Mouse (Mus musculus) heart, postnatal 0 days (tissue): ENCODE results near the gene Ift43. TPM values are rescaled to one million over a fixed set of nuclear protein-coding genes. Genes with fewer than 3 reads are reported as not detected.

Experiments used
- ATAC-seq: fragments of 200-750 bp; cut with Nextera tagmentation; 2 replicates; pipeline ENCODE4 v1.8.0; 2017; ENCODE audit warnings: low read depth, moderate number of reproducible peaks, moderate library complexity; ENCODE audit not compliant: insufficient read depth
- DNase-seq: peaks from one replicate; pipeline ENCODE4 v3.0.0-alpha.2; 2016; ENCODE audit warnings: low spot score
- H3K27ac ChIP-seq: fragments of 300-500 bp; sonication (generic); 2 replicates; pipeline ENCODE4 v1.5.1; 2014; ENCODE audit warnings: low read depth, mild to moderate bottlenecking
- H3K27me3 ChIP-seq: fragments of 300-500 bp; sonication (generic); 2 replicates; pipeline ENCODE4 v1.6.1; 2014; ENCODE audit warnings: low read length, mixed read lengths; ENCODE audit not compliant: control insufficient read depth, insufficient read depth
- H3K36me3 ChIP-seq: fragments of 300-500 bp; sonication (generic); replicated peaks from 2 replicates; pipeline ENCODE4 v1.6.1; 2014; ENCODE audit warnings: low read length, mixed read lengths; ENCODE audit not compliant: control insufficient read depth, insufficient read depth
- H3K4me1 ChIP-seq: fragments of 300-500 bp; sonication (generic); 2 replicates; pipeline ENCODE4 v1.6.1; 2014; ENCODE audit warnings: antibody characterized with exemption; ENCODE audit not compliant: control insufficient read depth, insufficient read depth
- H3K4me2 ChIP-seq: fragments of 300-500 bp; sonication (generic); 2 replicates; pipeline ENCODE4 v1.6.1; 2014; ENCODE audit warnings: low read depth, mild to moderate bottlenecking, low read length, moderate library complexity
- H3K4me3 ChIP-seq: fragments of 300-500 bp; sonication (generic); 2 replicates; pipeline ENCODE4 v1.5.1; 2014; ENCODE audit warnings: low read depth, low read length
- H3K9ac ChIP-seq: fragments of 300-500 bp; sonication (generic); replicated peaks from 2 replicates; pipeline ENCODE4 v1.6.1; 2014; ENCODE audit warnings: low read depth, low read length, mixed read lengths
- H3K9me3 ChIP-seq: fragments of 300-500 bp; sonication (generic); replicated peaks from 2 replicates; pipeline ENCODE4 v1.6.1; 2016; ENCODE audit warnings: low read length; ENCODE audit not compliant: control insufficient read depth
- CTCF ChIP-seq: IDR thresholded peaks from 2 replicates; pipeline ENCODE4 v1.5.1; 2016; ENCODE audit warnings: antibody characterized with exemption, control low read depth, low read depth
- EP300 ChIP-seq: IDR thresholded peaks from 2 replicates; pipeline ENCODE4 v1.6.1; 2016; ENCODE audit warnings: antibody characterized with exemption, low read depth
- WGBS: fragments of 180-500 bp; shearing (Covaris S2); extraction: QIAGEN DNeasy Blood & Tissue Kit; methylation state at CpG from one replicate; pipeline ENCODE4 v1.1.7; 2014; 5-methylcytosine and 5-hydroxymethylcytosine counted together
- polyA plus RNA-seq: library from polyadenylated mRNA; unstranded; fragments of >200 nt; fragmentation: Nextera tagmentation; extraction: Ambion mirVana; gene quantifications from 2 replicates; pipeline ENCODE4 v1.2.1, GENCODE M21; 2015
- total RNA-seq: library from RNA; depleted of rRNA; stranded (reverse); fragments of >200 nt; gene quantifications from 2 replicates; pipeline ENCODE4 v1.2.3, GENCODE M21; 2014; ENCODE audit warnings: low replicate concordance

Gene Ift43
- total and polyA plus RNA-seq, 2 experiments from 2014 or later: 10.8 to 102 TPM

DNA sequence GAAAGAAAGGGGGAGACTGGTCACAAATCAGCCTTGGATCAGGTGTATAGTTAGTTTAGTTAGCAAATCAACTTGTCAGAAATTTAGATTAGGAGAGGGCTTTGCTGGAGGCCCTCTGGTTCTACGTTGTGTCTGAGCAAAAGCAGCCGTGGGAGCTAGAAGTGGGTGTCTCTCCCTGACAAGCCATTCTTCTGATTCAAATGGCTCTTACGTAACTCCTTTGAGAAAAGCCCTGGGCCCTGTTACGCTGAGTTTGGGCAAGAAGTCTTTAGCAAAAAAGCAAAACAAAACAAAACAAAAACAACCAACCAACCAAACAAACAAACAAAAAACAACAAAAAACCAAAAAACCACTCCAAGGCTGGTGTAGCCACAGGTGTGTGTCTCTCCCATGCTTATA lies 8.4 kb downstream of the Ift43 start:
- H3K36me3 ChIP-seq: peaks cover 11% of the 10 kb centered on the region; the same call in 1 of the 2 replicates
- H3K4me2 ChIP-seq: no peak overlapping the region
- no peaks in the 10 kb centered on the region for H3K27me3 ChIP-seq
- no peak overlapping the region for H3K4me3 ChIP-seq
- H3K4me1 ChIP-seq: peaks cover 26% of the 10 kb centered on the region
- ATAC-seq (no peak), DNase-seq (no peak)
- H3K9me3 ChIP-seq: no peaks in the 10 kb centered on the region
- peak overlapping the region; percentile 46; the same call in 1 of the 2 replicates for H3K9ac ChIP-seq
- no peak for TF ChIP-seq EP300
- no peak for TF ChIP-seq CTCF
- H3K27ac ChIP-seq: peak overlapping the region; percentile 72
- 69% methylated on average over 4 of the region's 4 CpGs for WGBS

- H3K27me3 ChIP-seq: no peaks in the 10 kb centered on the region
- DNase-seq (peak; percentile 81), ATAC-seq (peak; percentile 81)
- TF ChIP-seq CTCF (no peak), EP300 (no peak)
- no peak overlapping the region for H3K9ac ChIP-seq
- no peaks in the 10 kb centered on the region for H3K9me3 ChIP-seq
- H3K36me3 ChIP-seq: peaks cover 11% of the 10 kb centered on the region; the same call in 1 of the 2 replicates
- peak overlapping the region; percentile 72 for H3K27ac ChIP-seq
- peak overlapping the region; percentile 35 for H3K4me2 ChIP-seq
- H3K4me1 ChIP-seq: peaks cover 20% of the 10 kb centered on the region
- H3K4me3 ChIP-seq: no peak overlapping the region
- WGBS: 24% methylated on average over 18 of the region's 18 CpGs
These were observed 9.3 kb downstream of the Ift43 start for GRCm38 (mm10) chr12:86091601-86092132.

- H3K4me3 ChIP-seq: no peak overlapping the region
- no peaks in the 10 kb centered on the region for H3K9me3 ChIP-seq
- H3K36me3 ChIP-seq: peaks cover 9% of the 10 kb centered on the region; the same call in 1 of the 2 replicates
- no peak overlapping the region for H3K4me2 ChIP-seq
- TF ChIP-seq EP300: no peak
- no peak for TF ChIP-seq CTCF
- ATAC-seq (no peak), DNase-seq (no peak)
- WGBS: 84% methylated on average over 4 of the region's 4 CpGs
- peaks cover 18% of the 10 kb centered on the region for H3K4me1 ChIP-seq
- H3K9ac ChIP-seq: no peak overlapping the region
- H3K27me3 ChIP-seq: no peaks in the 10 kb centered on the region
- no peak overlapping the region for H3K27ac ChIP-seq
These were observed 11.7 kb downstream of the Ift43 start for GRCm38 (mm10) chr12:86094075-86094474.

DNA sequence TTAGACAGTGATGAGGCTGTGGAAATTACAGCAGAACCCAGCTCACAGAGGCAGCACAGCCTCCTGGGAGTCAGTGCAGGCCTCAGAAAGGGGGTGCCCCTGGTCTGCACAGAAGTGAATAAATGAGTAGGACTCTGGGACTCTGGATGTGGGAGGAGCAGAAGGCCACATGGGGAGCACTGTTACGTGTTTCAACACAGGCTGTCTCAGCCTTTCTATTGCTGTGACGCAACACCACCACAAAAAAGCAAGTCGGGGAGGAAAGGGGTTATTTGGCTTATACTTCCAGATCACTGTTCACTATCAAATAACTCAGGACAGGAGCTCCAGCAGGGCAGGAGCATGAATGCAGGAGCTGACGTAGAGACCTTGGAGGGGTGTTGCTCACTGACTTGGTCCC lies 13.5 kb downstream of the Ift43 start:
- H3K4me1 ChIP-seq: peaks cover 24% of the 10 kb centered on the region
- H3K9me3 ChIP-seq: no peaks in the 10 kb centered on the region
- no peaks in the 10 kb centered on the region for H3K27me3 ChIP-seq
- H3K4me3 ChIP-seq: no peak overlapping the region
- H3K4me2 ChIP-seq: no peak overlapping the region
- no peak for DNase-seq
- no peak overlapping the region for H3K27ac ChIP-seq
- TF ChIP-seq EP300: no peak
- TF ChIP-seq CTCF: no peak
- H3K9ac ChIP-seq: no peak overlapping the region
- ATAC-seq: no peak
- 92% methylated on average over 4 of the region's 4 CpGs for WGBS
- no peaks in the 10 kb centered on the region for H3K36me3 ChIP-seq

DNA sequence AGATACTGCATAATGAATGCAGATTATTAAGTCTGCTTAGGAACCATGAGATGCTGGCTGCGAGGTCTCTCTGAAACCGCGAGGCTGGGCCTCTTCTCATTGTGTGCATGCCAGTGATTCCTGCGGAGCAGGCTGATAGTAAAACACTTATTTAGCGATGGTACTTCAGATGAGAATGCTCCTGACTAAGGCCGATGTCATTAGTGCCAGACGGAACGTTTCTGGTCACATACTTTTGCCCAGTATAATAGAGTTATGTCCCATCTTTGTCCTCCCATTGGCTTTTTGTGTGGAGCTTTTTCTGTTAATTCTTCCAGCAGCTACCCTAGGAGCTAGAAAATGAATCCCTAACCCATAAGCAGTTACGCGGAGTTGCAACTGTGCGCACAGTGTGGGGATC lies 15.4 kb downstream of the Ift43 start:
- H3K9ac ChIP-seq: no peak overlapping the region
- DNase-seq (no peak), ATAC-seq (no peak)
- H3K27me3 ChIP-seq: no peaks in the 10 kb centered on the region
- no peak for TF ChIP-seq EP300
- TF ChIP-seq CTCF: no peak
- 44% methylated on average over 11 of the region's 11 CpGs for WGBS
- H3K9me3 ChIP-seq: no peaks in the 10 kb centered on the region
- peaks cover 29% of the 10 kb centered on the region for H3K4me1 ChIP-seq
- no peaks in the 10 kb centered on the region for H3K36me3 ChIP-seq
- H3K4me2 ChIP-seq: no peak overlapping the region
- H3K4me3 ChIP-seq: no peak overlapping the region
- H3K27ac ChIP-seq: peak overlapping the region; percentile 54

- no peaks in the 10 kb centered on the region for H3K27me3 ChIP-seq
- DNase-seq (no peak), ATAC-seq (no peak)
- no peak overlapping the region for H3K4me2 ChIP-seq
- no peak overlapping the region for H3K4me3 ChIP-seq
- no peak overlapping the region for H3K9ac ChIP-seq
- H3K9me3 ChIP-seq: no peaks in the 10 kb centered on the region
- peak overlapping the region; percentile 74 for H3K27ac ChIP-seq
- no peaks in the 10 kb centered on the region for H3K36me3 ChIP-seq
- peaks cover 54% of the 10 kb centered on the region for H3K4me1 ChIP-seq
- TF ChIP-seq EP300: no peak
- TF ChIP-seq CTCF: no peak
- WGBS: 70% methylated on average over 3 of the region's 3 CpGs
These were observed 18.4 kb downstream of the Ift43 start for GRCm38 (mm10) chr12:86100711-86101110.
